Mouse (Mus musculus): Measurements from ENCODE around the gene Frzb.
A peak's percentile ranks its signal among the peaks of the same experiment; 100 is the strongest.
"Not testable (repeated sequence)": the region's sequence is repeated elsewhere in the genome, so short reads cannot be mapped to it uniquely, and the experiment has no call there.

Frzb gene

GRCm38 (mm10) chr2:80447291-80447791 is at the start of gene Frzb:
Frzb (minus strand) TSS chr2:80447625.
- DNase-seq (ENCODE audit: low read depth, low spot score) = no peak

GRCm38 (mm10) chr2:80495304-80495703 is 47.9 kb upstream of the Frzb start:
- not testable (repeated sequence) for DNase-seq (ENCODE audit: low read depth, low spot score)

GRCm38 (mm10) chr2:80486851-80487250 is 39.4 kb upstream of the Frzb start:
- peak; percentile 6 for DNase-seq (ENCODE audit: low read depth, low spot score)

GRCm38 (mm10) chr2:80484951-80485350 is 37.5 kb upstream of the Frzb start:
- no peak for DNase-seq (ENCODE audit: low read depth, low spot score)

- DNase-seq (ENCODE audit: low read depth, low spot score) = no peak
These were observed 28.4 kb upstream of the Frzb start for GRCm38 (mm10) chr2:80475831-80476230.

- DNase-seq (ENCODE audit: low read depth, low spot score) = no peak
These were observed 26.9 kb upstream of the Frzb start for GRCm38 (mm10) chr2:80474247-80474796.

- DNase-seq (ENCODE audit: low read depth, low spot score) = no peak
These were observed 18.8 kb upstream of the Frzb start for GRCm38 (mm10) chr2:80465991-80466821.

GRCm38 (mm10) chr2:80461827-80462226 is 14.4 kb upstream of the Frzb start:
- no peak for DNase-seq (ENCODE audit: low read depth, low spot score)

GRCm38 (mm10) chr2:80448231-80448630 is 806 bp upstream of the Frzb start:
- DNase-seq (ENCODE audit: low read depth, low spot score) = no peak

GRCm38 (mm10) chr2:80446308-80447151 is 895 bp downstream of the Frzb start:
- no peak for DNase-seq (ENCODE audit: low read depth, low spot score)

GRCm38 (mm10) chr2:80445926-80446307 is 1.5 kb downstream of the Frzb start:
- DNase-seq (ENCODE audit: low read depth, low spot score) = no peak

- DNase-seq (ENCODE audit: low read depth, low spot score) = no peak
These were observed 1.9 kb downstream of the Frzb start for GRCm38 (mm10) chr2:80445491-80445890.

GRCm38 (mm10) chr2:80444418-80445365 is 2.7 kb downstream of the Frzb start:
- no peak for DNase-seq (ENCODE audit: low read depth, low spot score)

GRCm38 (mm10) chr2:80443962-80444361 is 3.5 kb downstream of the Frzb start:
- no peak for DNase-seq (ENCODE audit: low read depth, low spot score)

- no peak for DNase-seq (ENCODE audit: low read depth, low spot score)
These were observed 6.0 kb downstream of the Frzb start for GRCm38 (mm10) chr2:80441386-80441785.

GRCm38 (mm10) chr2:80438854-80439253 is 8.6 kb downstream of the Frzb start:
- no peak for DNase-seq (ENCODE audit: low read depth, low spot score)

GRCm38 (mm10) chr2:80437401-80437800 is 10.0 kb downstream of the Frzb start:
- no peak for DNase-seq (ENCODE audit: low read depth, low spot score)

- no peak for DNase-seq (ENCODE audit: low read depth, low spot score)
These were observed 12.4 kb downstream of the Frzb start for GRCm38 (mm10) chr2:80434783-80435572.

- no peak for DNase-seq (ENCODE audit: low read depth, low spot score)
These were observed 14.1 kb downstream of the Frzb start for GRCm38 (mm10) chr2:80433254-80433876.
